Mouse (Mus musculus): Measurements from ENCODE around the gene Zc3h14. TPM values are rescaled to one million over a fixed set of nuclear protein-coding genes. Genes with fewer than 3 reads are reported as not detected.

Gene Zc3h14
- total RNA-seq, 2 experiments from 2014 or later: 85.4 to 86.6 TPM

- DNase-seq (ENCODE audit: low spot score in 2 of 2): peak; percentile 77
Observed at GRCm38 (mm10) chr12:98736951-98737800, 9.6 kb upstream of the Zc3h14 start, which contains the start of gene Ptpn21. Gene Ptpn21 (minus strand): TSS chr12:98737405.

- DNase-seq (ENCODE audit: low spot score in 2 of 2): no peak
Observed at GRCm38 (mm10) chr12:98737801-98738350, 8.9 kb upstream of the Zc3h14 start.

- DNase-seq (ENCODE audit: low spot score in 2 of 2): no peak
Observed at GRCm38 (mm10) chr12:98741011-98741501, 5.7 kb upstream of the Zc3h14 start.

- DNase-seq (ENCODE audit: low spot score in 2 of 2): no peak
Observed at GRCm38 (mm10) chr12:98745626-98746025, 1.1 kb upstream of the Zc3h14 start.

GRCm38 (mm10) chr12:98746131-98746530, 633 bp upstream of the Zc3h14 start:
- peak; percentile 40 to 46 for DNase-seq (ENCODE audit: low spot score in 2 of 2)

- DNase-seq (ENCODE audit: low spot score in 2 of 2): no peak
Observed at GRCm38 (mm10) chr12:98747380-98747753, 603 bp downstream of the Zc3h14 start.

- no peak for DNase-seq (ENCODE audit: low spot score in 2 of 2)
Observed at GRCm38 (mm10) chr12:98757636-98758035, 10.9 kb downstream of the Zc3h14 start.

GRCm38 (mm10) chr12:98759700-98760099, 12.9 kb downstream of the Zc3h14 start:
- no peak for DNase-seq (ENCODE audit: low spot score in 2 of 2)

GRCm38 (mm10) chr12:98766241-98766640, 19.5 kb downstream of the Zc3h14 start:
- no peak for DNase-seq (ENCODE audit: low spot score in 2 of 2)

GRCm38 (mm10) chr12:98777509-98777908, 30.7 kb downstream of the Zc3h14 start:
- no peak for DNase-seq (ENCODE audit: low spot score in 2 of 2)

- DNase-seq (ENCODE audit: low spot score in 2 of 2): no peak
Observed at GRCm38 (mm10) chr12:98779148-98779547, 32.4 kb downstream of the Zc3h14 start.

- DNase-seq (ENCODE audit: low spot score in 2 of 2): no peak
Observed at GRCm38 (mm10) chr12:98784251-98784650, 37.5 kb downstream of the Zc3h14 start.

GRCm38 (mm10) chr12:98795731-98796318, 49.1 kb downstream of the Zc3h14 start:
- no peak for DNase-seq (ENCODE audit: low spot score in 2 of 2)

- no peak for DNase-seq (ENCODE audit: low spot score in 2 of 2)
Observed at GRCm38 (mm10) chr12:98800334-98800733, 53.6 kb downstream of the Zc3h14 start.

GRCm38 (mm10) chr12:98802245-98802644, 55.5 kb downstream of the Zc3h14 start:
- DNase-seq (ENCODE audit: low spot score in 2 of 2): no peak

- no peak for DNase-seq (ENCODE audit: low spot score in 2 of 2)
Observed at GRCm38 (mm10) chr12:98804078-98804748, 57.4 kb downstream of the Zc3h14 start.

- no peak for DNase-seq (ENCODE audit: low spot score in 2 of 2)
Observed at GRCm38 (mm10) chr12:98820781-98821180, 74.0 kb downstream of the Zc3h14 start.

- no peak for DNase-seq (ENCODE audit: low spot score in 2 of 2)
Observed at GRCm38 (mm10) chr12:98831122-98831521, 84.4 kb downstream of the Zc3h14 start.

- no peak for DNase-seq (ENCODE audit: low spot score in 2 of 2)
Observed at GRCm38 (mm10) chr12:98832929-98833598, 86.3 kb downstream of the Zc3h14 start.

GRCm38 (mm10) chr12:98833901-98834300, 87.1 kb downstream of the Zc3h14 start:
- no peak for DNase-seq (ENCODE audit: low spot score in 2 of 2)

- DNase-seq (ENCODE audit: low spot score in 2 of 2): no peak
Observed at GRCm38 (mm10) chr12:98834879-98835278, 88.1 kb downstream of the Zc3h14 start.
